Mouse (Mus musculus) regulatory T cell (primary cell): ENCODE results near the gene Tubb3.
"Not testable (repeated sequence)": the region's sequence is repeated elsewhere in the genome, so short reads cannot be mapped to it uniquely, and the experiment has no call there.

ENCODE experiments used
- in situ Hi-C: fragments of 300-600 bp; cut with MboI, MseI; formaldehyde crosslinking; loops from one replicate; pipeline ENCODE4 v1.15.1; 2025; ENCODE audit warnings: high pct_unique_total_duplicates

Tubb3 gene

GRCm38 (mm10) chr8:123411781-123412327 is 630 bp downstream of the Tubb3 start:
- in situ Hi-C loops = no loop called here

GRCm38 (mm10) chr8:123412560-123413170 is 1.4 kb downstream of the Tubb3 start:
- in situ Hi-C loops = no loop called here

- in situ Hi-C loops = no loop called here
Observed at GRCm38 (mm10) chr8:123414255-123414654, 3.0 kb downstream of the Tubb3 start.

- in situ Hi-C loops = not testable (repeated sequence)
Observed at GRCm38 (mm10) chr8:123414997-123415696, 3.9 kb downstream of the Tubb3 start.

- in situ Hi-C loops = no loop called here
Observed at GRCm38 (mm10) chr8:123415967-123416943, 5.0 kb downstream of the Tubb3 start.

- in situ Hi-C loops = no loop called here
Observed at GRCm38 (mm10) chr8:123416944-123417555, 5.8 kb downstream of the Tubb3 start.

- in situ Hi-C loops = no loop called here
Observed at GRCm38 (mm10) chr8:123419711-123420110, 8.5 kb downstream of the Tubb3 start.

- in situ Hi-C loops = no loop called here
Observed at GRCm38 (mm10) chr8:123420525-123421281, 9.5 kb downstream of the Tubb3 start.

GRCm38 (mm10) chr8:123421325-123421724 is 10.1 kb downstream of the Tubb3 start:
- in situ Hi-C loops = no loop called here

GRCm38 (mm10) chr8:123422056-123422780 is 11.0 kb downstream of the Tubb3 start:
- in situ Hi-C loops = no loop called here

- in situ Hi-C loops = no loop called here
Observed at GRCm38 (mm10) chr8:123422781-123423159, 11.5 kb downstream of the Tubb3 start.

- in situ Hi-C loops = no loop called here
Observed at GRCm38 (mm10) chr8:123423441-123423840, 12.2 kb downstream of the Tubb3 start, which contains the start of gene Def8. Gene Def8, plus strand, starts transcription at chr8:123423527.

GRCm38 (mm10) chr8:123426511-123427509 is 15.6 kb downstream of the Tubb3 start:
- in situ Hi-C loops = no loop called here

- in situ Hi-C loops = no loop called here
Observed at GRCm38 (mm10) chr8:123427639-123428275, 16.5 kb downstream of the Tubb3 start.

- in situ Hi-C loops = no loop called here
Observed at GRCm38 (mm10) chr8:123428343-123428893, 17.2 kb downstream of the Tubb3 start.

- in situ Hi-C loops = no loop called here
Observed at GRCm38 (mm10) chr8:123428939-123429721, 17.9 kb downstream of the Tubb3 start.

- in situ Hi-C loops = not testable (repeated sequence)
Observed at GRCm38 (mm10) chr8:123429722-123430013, 18.4 kb downstream of the Tubb3 start.
